Mouse (Mus musculus) cerebellum, adult 8-10 months (tissue): ENCODE results near the gene Ddias.
A peak's percentile ranks its signal among the peaks of the same experiment; 100 is the strongest.
"Not testable (repeated sequence)": the region's sequence is repeated elsewhere in the genome, so short reads cannot be mapped to it uniquely, and the experiment has no call there.

Source experiments
- DNase-seq: peaks from one replicate; pipeline ENCODE4 v3.0.0; 2022

Gene Ddias

GRCm38 (mm10) chr7:92874116-92874675 lies at the start of gene Ddias, which contains the start of gene Prcp:
Ddias (minus strand) TSS chr7:92874247.
Prcp (plus strand) TSS chr7:92874470.
- DNase-seq = peak; percentile 96

- no peak for DNase-seq
Measured at GRCm38 (mm10) chr7:92920857-92921172, 46.8 kb upstream of the Ddias start.

GRCm38 (mm10) chr7:92920172-92920856 lies 46.3 kb upstream of the Ddias start:
- DNase-seq = no peak

- not testable (repeated sequence) for DNase-seq
Measured at GRCm38 (mm10) chr7:92904285-92904684, 30.2 kb upstream of the Ddias start.

GRCm38 (mm10) chr7:92903360-92904038 lies 29.5 kb upstream of the Ddias start:
- peak; percentile 68 for DNase-seq

GRCm38 (mm10) chr7:92897021-92897420 lies 23.0 kb upstream of the Ddias start:
- DNase-seq = no peak

- DNase-seq = no peak
Measured at GRCm38 (mm10) chr7:92896036-92896435, 22.0 kb upstream of the Ddias start.

GRCm38 (mm10) chr7:92893478-92893877 lies 19.4 kb upstream of the Ddias start:
- DNase-seq = no peak

GRCm38 (mm10) chr7:92890618-92891230 lies 16.7 kb upstream of the Ddias start:
- DNase-seq = no peak

- DNase-seq = no peak
Measured at GRCm38 (mm10) chr7:92890211-92890610, 16.2 kb upstream of the Ddias start.

- DNase-seq = no peak
Measured at GRCm38 (mm10) chr7:92887230-92887629, 13.2 kb upstream of the Ddias start.

GRCm38 (mm10) chr7:92886801-92887200 lies 12.8 kb upstream of the Ddias start:
- DNase-seq = no peak

- DNase-seq = no peak
Measured at GRCm38 (mm10) chr7:92884998-92885660, 11.1 kb upstream of the Ddias start.

GRCm38 (mm10) chr7:92883850-92884716 lies 10.0 kb upstream of the Ddias start:
- no peak for DNase-seq

GRCm38 (mm10) chr7:92878575-92879285 lies 4.7 kb upstream of the Ddias start:
- DNase-seq = no peak

GRCm38 (mm10) chr7:92876538-92876937 lies 2.5 kb upstream of the Ddias start:
- DNase-seq = no peak

GRCm38 (mm10) chr7:92876066-92876465 lies 2.0 kb upstream of the Ddias start:
- no peak for DNase-seq

- peak; percentile 91 for DNase-seq
Measured at GRCm38 (mm10) chr7:92874761-92875408, 838 bp upstream of the Ddias start.

- DNase-seq = no peak
Measured at GRCm38 (mm10) chr7:92871596-92871995, 2.5 kb downstream of the Ddias start.

GRCm38 (mm10) chr7:92870161-92870560 lies 3.9 kb downstream of the Ddias start:
- no peak for DNase-seq

- DNase-seq = no peak
Measured at GRCm38 (mm10) chr7:92866526-92866925, 7.5 kb downstream of the Ddias start.
